Mouse (Mus musculus) gastrocnemius, postnatal 4 days (tissue): ENCODE measurements around the gene Arih2. TPM values are rescaled to one million over a fixed set of nuclear protein-coding genes. Genes with fewer than 3 reads are reported as not detected.
A peak's percentile ranks its signal among the peaks of the same experiment; 100 is the strongest.

Experiments
- DNase-seq, 2 experiments: peaks; one replicate each; pipeline ENCODE4 v3.0.0; 2021 to 2022; ENCODE audit warnings: low spot score in 2 of 2, mixed read lengths in 2 of 2
- total RNA-seq, 2 experiments: library from RNA; stranded (reverse); gene quantifications; 2 replicates each; pipeline ENCODE4 v1.2.3; 2021

The Arih2 gene
- total RNA-seq, 2 experiments from 2014 or later = 58.2 to 68.8 TPM

DNA sequence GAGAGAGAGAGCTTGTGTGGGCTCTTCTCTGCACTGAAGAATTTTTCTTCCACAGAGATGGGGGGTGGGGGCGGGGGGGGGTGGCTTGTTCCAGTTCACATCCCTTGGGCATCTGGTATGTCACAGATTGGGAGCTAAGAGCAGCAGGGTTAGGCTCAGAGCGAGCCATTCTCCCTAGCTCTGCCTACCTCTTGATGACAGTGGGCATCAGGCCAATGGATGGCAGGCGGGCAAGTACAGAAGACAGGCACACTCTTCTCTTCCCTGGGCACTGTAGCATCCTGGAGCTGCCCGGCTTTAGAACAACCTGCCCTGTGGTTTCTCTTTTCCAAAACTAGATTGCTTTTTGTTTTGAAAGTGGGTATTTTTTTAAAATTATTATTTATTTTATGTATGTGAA lies 57.7 kb downstream of the Arih2 start:
- no peak for DNase-seq

DNA sequence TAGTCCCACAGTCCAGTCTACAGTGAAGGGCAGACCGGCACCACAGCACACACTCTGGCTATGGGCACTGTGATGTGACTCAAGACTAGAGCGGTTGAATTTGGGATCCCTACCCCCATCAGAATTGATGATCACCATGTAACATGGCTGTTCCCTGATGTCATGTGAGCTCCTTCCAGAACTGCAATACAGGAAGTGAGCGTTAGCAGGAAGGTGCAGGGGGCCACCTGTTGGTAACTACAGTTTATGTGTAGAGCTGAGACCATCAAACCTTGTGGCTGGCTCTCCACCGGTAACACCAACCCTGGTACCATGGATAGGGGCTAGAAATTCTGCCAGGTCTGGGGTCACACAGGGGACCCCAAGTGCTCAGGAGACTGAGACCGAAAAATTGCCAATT lies 60.0 kb downstream of the Arih2 start:
- no peak for DNase-seq

DNA sequence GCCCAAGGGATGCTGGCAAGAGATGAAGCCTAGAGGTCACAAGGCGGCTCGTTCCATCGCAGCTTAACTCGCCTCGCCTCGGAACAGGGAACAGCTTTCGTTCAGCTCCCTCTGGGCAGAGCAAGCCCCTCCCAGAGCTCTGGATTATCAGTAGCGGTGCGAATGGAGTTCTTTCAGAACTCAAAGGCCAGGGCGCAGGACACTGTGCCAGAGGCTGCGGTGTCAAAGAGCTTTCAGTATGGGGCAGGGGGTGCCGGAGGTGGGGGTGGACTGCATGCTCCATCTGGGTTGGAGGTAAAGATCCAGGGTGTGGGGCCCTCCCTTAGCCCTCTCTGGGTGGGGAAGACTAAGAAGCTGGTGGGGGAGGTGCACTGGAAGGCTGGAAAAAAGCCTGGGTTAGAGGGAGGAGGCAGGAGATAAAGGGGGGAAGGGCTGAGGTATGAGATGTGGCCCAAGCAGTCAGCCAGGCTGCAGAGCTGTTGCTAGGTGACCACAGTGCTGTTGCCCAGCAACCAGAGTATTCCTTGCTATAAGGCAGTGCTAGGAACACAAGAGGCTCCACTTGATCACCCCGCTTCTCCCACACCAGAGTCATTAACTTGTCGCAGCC lies 61.5 kb downstream of the Arih2 start:
- peak in 1 of 2 experiments; percentile 61 for DNase-seq

DNA sequence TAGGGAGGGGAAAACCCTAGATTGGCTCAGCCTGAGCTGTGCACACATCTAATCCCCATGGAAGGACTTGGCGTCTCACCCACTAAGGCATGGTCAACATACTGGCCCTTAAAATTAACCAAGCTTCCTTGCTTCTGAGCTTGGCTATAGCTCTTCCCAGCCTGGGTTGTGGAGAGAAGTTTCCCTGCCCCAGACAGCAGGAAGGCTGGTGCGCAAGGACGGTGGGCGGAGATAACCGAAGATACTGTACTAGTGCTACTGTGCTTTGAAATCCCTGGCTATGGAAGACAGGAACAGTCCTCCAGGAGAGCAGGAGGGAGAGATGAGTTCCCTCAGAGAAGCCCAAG lies 69.9 kb downstream of the Arih2 start:
- no peak for DNase-seq

DNA sequence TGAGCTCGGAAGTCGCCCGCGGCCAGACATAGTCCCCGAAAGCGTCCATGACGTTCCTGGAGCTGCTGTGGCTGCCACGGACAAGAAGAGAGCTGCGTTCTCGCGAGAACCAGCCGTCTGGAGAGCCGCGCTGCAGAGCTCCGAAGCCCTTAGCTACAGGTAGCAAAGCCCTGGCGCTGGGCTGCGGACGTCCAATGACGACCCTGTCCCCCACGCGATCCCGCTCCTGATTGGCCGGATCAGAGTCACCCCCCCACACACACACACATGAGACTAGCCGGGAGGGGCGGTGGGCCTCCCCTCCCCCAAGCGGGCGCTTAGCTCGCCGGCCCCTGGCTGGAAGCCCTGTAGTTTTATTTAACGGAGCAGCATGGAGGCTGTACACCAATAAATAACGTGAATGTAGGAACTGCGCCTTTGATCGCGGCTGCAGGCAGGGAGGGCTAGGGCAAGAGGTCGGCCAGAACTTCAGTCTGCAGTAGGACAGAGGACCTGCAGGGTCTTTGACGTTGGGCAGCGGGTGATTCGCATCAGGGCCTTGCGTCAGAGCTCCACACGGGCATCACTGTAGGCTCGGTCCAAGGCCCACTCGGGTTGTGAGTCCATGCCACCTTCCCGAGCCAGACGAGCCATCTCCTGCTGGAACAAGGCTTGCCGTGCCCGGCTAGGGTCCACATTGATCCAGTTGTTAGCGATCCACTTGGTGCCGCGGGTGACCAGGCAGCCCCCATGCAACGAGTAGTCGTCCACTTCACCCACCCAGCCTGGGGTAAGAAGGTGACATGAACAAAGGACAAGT lies 70.4 kb downstream of the Arih2 start, which contains the start of gene Wdr6:
Gene Wdr6, minus strand, starts transcription at position 195 of the 799 bp plus-strand sequence.
- peak; percentile 84 to 90 for DNase-seq

DNA sequence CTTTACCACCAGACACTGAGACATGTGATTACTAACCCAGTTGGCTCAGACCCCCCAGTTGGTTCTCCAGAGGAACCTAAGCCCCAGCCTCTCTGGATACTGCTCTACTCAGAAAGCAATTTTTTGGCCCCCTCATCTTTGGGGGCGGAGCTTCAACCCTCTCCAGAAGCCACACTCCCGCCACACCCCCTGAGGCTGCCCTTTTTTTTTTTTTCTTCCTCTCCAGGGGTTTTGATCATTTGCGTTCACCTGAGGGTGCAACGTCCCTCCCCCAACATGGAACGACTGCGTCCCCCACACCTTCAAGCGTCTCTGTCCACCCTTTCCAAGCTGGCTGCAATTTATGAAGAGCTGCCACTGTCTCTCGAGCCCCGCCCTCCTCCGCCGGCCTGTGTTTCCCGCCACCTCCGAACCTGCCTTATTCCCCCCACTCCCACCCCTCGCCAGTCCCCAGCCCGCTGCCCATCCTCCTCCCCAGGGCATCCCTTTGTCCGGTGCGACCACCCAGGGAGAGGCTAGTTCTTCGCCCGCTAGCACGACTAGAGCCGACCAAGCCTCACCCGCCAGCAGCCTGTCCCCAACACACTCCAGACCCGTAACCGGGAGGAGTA lies 71.1 kb downstream of the Arih2 start:
- DNase-seq = peak; percentile 46 to 75

DNA sequence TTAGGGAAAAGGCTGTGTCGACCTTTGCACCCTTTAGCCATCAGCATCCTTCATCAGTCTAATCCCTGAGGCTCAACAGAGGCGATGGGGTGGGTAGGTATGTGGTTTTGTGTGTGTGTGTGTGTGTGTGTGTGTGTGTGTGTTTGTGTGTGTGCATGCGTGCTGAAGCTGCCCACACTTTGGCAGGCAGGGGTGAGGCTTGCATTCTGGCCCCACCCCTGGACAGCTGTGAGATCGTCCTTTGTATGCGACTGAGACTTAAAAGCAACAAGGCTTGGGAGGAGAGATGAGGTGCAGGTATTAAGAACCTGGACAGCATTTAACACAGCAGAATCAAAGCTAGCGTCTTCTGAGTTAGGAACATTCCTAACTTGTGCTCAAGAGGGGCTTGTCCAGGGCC lies 72.2 kb downstream of the Arih2 start:
- no peak for DNase-seq

DNA sequence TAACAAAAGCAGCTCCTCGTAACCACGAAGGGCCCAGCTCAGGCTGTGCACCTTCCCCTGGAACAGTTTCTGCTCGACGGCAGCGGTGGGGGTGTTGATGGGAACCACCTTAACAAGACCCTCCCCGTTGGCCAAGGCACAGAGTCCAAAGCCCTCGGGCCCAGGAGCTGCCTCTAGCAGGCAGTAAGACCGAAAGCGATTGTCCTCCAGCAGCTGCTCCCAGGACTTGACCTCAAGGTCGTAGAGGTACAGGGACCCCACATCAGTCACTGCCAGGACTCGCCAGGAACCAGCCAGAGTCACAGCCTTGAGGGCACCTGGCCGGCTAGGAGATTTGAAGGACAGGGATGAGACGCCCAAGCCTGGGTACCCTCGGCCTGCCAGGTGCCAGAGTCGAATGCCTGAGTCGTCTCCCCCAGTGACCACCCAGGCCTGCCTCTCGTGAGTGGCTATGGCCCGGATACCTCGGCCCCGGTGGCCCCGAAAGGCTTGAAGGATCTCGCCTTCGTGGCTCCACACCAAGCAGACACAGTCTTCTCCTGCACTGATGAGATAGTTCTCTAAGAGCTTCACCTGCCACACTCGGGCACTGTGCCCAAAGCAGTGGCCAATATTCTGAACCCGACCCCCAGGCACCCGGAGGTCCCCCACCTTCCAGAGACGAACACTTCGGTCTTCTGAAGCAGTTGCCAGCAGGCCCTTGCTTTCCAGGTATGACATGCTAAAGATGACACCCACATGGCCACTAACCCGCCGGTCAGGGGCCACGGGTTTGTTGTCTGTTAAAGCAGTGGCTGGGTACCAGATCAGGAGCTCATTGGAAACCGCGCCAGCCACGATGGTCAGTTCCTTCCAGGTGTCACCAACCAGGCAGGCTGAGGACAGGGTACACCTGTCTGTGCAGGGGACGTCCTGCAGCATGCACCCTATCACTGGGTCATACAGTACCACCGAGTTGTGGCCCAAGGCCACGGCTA lies 73.6 kb downstream of the Arih2 start:
- no peak for DNase-seq

DNA sequence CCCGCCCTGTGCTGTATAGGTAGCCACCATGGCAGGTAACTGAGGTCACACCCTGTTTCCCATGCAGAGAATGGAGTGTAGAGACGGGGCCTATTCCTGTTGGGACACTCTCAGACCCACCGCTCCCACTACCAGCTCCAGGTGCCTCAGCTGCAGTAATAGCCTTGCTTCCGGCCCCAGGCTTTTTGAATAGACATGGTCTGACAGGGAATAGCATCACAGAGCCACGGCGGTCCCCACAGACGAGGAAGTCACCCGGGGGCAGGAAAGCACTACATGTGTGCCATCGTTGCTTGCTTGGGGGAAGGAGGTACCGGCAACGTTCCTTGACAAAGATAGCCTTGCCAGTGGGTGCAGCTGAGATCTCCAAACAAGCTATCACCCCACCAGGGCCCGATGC lies 74.3 kb downstream of the Arih2 start:
- no peak for DNase-seq

DNA sequence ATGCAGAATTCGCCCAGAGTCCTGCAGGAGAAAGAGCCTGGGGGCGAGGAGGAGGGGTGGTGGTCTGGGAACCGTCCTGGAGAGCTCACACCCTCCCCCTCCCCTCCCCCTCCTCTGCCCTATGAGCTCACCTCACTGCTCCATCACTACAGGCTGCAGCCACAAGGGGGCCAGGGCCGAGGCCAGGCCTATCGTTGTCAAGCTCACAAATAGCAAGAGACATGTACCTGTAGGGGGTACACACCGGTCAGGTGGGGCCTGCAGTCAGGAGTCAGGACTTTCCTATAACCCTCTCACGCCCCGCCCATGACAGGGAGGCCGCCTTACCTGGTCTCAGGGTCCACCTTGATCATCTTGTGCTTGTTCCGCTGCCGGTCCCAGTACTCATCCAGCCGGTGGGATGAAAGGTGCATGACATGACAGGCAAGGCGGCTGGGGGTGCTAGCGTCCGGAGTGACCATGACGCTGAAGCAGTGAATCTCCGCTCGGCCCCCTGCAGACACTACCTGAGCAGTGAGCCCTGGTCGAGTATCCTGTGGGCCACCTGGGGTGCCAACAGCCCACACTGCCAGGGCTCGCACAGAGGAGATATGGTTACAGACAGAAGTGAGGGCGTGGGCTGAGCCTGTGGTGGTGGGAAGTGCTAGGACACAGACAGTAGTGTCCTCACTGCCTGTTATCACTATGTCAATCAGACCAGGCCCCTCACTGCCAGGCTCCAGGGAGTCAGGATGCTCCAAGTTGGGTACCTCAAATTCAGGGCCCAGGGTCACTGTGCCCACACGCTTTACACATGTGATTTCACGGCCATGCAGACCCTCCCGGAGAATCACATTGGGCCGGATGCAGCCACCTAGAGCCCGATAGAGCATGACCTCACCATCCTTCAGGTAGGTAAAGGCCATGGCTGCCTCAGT lies 75.2 kb downstream of the Arih2 start:
- DNase-seq = peak in 1 of 2 experiments; percentile 63

DNA sequence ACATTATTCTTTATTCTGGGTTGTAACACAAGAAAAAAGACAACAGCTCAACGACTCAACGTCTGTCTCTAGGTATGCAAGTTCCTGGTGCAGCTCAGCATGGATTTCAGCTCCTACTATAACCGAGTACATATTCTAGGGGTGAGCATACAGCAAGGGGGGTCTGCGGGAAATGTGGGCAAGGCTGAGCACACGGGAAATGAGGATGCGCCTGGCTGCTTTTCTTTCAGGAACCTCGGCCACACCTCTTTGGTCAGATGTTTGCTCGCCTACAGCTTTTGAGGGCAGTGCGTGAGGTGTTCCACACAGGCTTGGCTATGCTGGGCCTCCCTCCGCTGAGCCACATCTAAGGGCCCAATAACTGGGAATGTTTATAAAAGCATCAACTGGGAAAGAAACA lies 76.9 kb downstream of the Arih2 start:
- peak in 1 of 2 experiments; percentile 6 for DNase-seq

DNA sequence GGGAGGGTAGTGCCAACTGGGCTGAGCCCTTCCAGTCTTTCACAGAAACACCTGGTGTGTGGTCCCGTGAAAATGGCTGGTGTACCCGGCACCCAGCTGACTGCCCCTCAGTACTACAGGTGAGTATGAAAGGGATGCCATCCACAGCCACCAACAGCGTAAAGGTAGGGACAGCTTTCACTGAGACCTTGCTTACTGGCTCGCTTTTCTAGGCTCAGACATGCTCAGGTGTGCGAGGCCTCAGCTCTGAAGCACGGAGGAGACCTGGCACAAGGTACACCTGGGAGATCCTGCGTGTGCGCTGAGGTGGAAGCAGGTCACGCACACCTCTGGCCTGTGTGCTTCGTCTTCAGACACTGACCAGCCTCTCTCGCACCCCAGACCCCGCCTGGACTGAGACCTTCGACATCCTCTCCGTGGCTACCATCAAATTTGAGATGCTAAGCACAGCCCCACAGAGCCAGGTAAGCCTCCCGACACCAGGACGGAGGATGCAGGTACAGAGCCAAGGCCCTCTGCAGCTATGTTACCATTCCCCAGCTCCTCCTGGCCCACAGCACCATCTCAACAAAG lies 77.7 kb downstream of the Arih2 start:
- DNase-seq = no peak

DNA sequence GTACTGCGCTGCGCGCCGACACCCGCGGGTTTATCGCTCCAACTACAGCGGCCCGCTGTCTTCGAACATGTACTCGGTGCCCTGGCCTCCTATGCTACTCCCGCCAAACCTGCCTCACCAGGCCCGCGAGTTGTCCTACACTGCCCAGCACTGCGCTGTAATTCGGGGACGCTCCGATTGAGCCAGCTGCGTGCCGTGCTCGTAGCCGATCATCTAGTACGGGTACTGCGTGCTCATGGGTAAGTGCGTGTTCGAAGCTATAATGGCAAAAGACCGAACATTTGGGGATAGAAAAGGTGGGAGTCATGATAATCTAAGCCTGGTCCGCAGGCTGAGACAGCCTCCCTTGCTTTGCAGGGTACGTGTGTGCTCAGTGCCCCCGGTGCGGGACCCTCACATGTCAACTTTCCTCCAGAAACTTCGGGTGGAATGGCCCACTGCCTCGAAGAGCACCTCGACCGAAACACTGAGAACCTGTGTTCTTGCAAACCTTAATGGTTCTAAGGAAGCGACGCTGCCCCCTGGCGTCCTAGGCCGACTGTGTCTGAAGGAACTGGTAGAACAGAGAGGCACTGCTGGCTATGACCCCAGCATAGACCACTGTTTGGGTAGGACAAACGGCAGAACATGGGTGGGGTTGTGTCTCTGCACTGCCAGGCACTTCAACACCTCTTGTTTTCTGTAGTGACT lies 78.8 kb downstream of the Arih2 start:
- peak; percentile 51 to 79 for DNase-seq

DNA sequence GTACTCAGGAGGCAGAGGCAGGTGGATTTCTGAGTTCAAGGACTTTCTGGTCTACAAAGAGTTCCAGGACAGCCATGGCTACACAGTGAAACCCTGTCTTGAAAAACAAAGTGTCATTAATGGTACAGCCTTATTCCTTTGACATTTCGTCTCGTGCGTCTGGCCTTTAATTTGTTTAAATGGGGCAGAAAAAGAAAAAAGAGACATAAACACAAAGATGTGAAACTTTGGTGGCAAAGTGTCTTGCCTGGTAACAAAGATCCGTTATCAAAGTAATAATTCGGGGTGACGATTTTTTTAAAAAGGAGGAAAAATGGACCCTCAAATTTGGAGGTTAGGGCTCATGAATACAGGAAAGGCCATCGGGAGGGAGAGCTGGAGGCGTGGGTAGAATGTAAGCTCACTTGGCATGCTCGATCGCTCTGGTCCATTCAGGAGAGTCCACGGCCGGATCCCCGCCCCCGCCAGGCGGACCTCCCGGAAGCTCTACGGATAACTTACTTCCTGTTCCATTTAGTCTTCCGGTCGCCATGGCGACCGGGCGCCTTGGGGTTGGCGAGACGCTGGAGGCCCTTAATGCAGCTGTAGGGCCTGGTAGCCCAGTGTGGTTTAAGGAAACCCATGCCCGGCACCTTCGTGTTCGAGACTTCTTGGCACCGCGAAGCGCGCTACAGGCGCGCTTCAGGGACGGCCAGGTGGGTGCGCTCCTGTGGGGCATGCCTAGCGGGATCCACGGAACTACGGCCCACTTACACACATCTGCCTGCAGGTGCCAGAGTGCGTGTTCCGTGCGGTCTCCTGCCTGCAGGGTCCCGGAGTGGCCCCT lies 79.6 kb downstream of the Arih2 start, which contains the start of gene Dalrd3:
Gene Dalrd3, plus strand, starts transcription at position 506 of the 826 bp plus-strand sequence.
- DNase-seq = peak; percentile 80 to 90

DNA sequence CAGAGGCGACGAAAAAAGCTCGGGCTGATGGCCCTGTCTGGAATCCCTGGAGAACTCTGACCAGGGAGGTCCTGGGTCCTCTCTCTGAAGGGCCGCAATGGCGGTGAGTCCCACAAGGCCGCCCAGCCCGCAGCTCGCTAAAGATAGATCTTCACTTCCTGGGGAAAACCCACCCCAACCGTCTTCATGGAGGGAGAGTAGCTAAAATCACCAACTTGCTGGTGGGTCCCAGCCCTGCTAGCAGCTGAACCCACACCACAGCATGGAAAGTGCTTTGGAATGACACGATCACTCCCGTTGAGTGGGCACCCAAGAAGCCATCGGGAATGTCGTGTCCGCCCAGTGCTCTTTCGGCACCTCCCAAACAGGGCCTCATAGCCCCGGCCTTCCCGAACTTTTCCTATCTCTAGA lies 80.7 kb downstream of the Arih2 start:
- no peak for DNase-seq

DNA sequence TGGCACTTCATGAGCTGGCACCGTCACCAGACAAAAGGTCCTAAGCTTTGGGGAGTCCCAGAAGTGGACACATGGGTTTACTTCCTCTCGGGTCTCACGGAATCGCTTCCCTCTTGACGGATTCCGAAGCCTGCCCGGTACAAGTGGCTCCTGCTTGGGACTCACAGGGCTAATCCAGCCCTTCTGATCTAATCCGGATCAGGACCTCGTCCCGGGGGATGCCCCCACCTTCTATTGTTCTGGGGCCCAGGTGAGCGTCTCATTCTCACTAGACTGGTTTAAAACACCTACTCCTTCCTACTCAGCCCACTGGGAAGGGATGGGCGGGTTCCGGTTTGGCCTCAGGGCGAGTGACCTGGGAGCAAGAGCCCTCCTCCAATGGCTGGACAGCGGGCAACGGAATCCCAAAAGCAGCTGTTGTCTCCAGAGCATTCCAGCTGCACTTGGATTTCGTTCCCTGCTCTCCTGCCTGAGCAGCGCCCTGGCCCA lies 81.2 kb downstream of the Arih2 start:
- no peak for DNase-seq

DNA sequence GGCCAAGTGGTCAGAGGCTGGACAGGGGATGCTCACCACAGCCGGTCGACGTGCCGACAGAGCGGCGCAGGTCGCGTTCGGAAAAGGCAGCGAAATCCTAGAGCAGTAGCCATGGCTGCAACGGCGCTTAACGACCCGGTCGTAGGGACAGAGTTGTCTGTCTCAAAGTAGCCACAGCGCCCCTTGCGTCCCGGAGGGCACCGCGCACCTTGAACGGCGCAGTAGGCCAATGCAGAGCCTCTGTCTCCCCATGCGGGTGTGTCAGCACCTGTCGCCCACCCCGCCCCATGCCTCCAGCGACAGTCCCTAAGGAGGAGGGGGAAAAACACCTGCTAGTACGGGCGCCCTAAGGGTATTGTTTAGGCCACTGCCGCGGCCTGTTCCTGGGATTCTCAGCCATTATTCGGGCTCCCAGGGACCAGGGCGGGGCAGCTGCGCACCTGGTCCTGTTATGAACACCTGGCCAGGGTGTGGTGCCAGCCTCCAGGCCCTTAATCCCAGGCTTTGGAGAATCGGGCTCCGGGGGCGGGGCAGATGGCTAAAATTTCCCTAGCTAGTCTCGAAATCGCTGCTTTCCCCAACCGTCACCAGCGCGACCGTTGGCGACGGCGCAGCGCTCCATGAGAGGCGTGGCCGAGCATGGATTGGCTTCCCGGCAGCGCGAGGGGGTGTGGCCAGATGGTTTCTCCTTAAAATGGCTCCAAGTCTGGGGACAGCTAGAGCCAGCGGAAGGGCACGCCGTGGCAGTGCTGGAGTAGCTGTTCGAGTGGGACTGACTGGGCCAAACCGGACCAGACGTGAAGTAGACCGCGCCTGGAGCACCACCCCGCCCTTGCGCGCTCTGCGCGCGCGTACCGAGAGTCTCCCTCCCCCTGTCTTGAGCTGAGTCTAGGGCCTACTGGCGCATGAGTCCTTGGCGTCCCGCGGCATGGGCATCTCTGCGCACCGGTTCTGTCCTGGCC lies 82.1 kb downstream of the Arih2 start, which contains the start of gene Ndufaf3:
Gene Ndufaf3, minus strand, starts transcription at position 620 of the 962 bp plus-strand sequence.
- DNase-seq = peak; percentile 92 to 95
